Mouse (Mus musculus): ENCODE measurements at regions not wholly inside any gene's neighbourhood (a gene's known extent, or its start where the extent isn't known, plus 50 kb on each side); places are given as distances from the start of the nearest gene placed in this dataset.

DNA sequence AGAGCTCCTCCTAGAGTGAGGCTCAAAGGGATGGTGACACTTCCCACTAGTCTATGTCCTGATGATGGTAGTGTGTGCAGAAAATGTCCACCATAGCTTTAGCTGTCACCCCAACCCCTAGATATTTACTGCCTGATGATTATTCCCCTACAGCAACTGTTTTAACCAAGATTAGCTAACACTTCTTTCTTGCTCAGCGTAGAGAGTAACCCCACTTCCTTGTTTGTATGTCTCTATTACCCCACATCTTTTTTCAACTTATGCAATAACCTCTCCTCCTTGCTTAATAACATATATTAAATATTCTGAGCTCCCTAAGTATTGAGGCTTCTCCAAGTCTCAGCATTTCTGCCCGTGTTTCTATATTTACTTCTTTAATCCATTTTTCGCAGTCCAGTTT is 404.2 kb upstream of the Cntn3 start:
- no peak for DNase-seq

DNA sequence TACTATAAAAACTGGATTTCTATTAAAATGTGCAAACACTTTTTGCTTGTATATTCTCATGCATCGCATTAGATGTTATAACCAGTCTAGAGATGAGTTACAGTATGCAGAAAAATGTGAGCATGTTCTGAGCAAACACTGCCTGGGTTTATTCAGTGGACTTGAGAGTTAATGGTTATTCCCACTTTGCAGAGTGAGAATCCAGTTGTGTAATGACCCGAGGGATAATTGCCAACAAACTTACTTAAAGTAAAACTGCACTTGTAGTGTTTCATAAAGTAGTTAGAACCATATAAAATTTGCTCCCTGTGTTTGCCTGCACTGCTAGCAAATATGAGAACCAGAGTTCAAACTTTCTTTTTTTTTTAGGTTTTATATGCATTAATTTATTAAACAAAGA is 450.4 kb upstream of the Cntn3 start:
- DNase-seq, result no peak

DNA sequence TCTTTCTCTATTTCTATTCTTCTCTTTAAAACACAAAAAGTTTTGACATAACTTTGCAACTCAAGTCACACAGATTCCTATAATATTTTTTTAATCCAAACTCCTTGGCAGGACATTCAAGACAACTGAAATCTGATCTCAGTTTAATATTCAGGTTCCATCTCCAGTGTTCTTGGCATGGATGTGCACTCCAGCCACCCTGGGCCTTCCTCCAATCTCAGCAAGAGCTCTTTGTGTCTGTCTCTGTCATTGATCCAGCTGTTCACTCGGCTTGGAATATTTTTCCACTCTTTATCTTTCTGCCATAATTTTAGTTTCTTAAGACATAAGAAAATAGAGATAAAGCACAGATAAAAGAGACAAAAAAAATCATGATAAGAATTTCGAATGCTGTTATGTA is 451.1 kb upstream of the Cntn3 start:
- DNase-seq, result no peak

DNA sequence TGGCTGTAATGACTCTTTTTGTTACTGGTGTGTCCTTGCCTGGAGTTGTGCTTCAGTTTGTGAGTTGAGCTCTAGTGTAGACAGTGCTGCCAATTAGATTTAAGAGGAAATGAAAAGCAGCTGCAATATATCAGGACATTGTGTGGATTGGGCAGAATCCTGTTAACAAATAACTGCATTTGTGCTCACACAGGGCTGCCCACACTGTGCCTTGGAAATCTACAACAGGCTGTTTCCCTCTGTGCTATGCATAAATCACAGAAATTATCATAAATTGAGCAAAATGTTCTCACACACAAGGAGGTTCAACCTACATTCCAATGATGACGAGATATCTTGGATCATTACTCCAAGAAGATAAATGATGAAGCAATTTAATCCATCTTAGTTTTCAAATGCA is 455.2 kb upstream of the Cntn3 start:
- DNase-seq, result no peak

- no peak for DNase-seq
Observed at GRCm38 (mm10) chr6:103033418-103033817, 460.5 kb upstream of the Cntn3 start.

DNA sequence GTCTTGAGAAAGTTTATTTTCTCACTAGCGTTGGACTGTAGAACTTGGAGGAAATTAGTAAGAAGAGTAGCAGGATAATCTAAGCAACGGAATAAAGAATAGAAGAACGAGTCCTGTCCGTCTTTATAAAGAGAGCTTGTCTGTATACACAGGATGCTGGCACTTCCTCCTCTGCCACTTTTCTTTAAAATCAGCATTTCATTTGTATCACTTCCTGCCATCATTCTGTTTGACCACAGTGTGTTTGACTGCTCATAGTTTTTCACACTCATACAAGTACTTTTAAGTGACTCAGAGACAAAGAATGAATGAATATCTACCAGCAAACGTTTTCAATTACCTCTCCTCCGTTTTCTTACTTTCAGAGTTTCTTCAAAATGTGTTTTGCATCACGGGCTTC is 461.0 kb upstream of the Cntn3 start:
- no peak for DNase-seq

DNA sequence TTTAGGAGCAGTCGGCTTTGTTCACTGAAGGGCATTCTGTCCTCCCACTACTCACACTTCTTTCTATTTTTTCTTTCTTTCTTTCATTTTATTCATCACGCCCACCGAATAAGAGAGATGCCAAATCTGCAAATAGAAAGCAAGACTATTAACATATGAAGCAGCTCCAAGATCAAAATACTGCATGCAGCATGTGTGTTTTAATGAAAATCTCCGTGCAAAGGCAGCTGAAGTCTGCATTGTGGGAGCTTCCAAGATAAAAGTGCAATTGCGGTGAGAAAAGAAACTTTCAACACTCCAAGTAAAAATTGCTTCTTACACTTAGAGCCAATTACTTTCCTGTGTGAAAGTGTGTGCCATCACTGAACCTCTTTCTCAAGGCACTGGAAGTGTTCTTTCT is 449.8 kb upstream of the Chl1 start:
- DNase-seq, result no peak

DNA sequence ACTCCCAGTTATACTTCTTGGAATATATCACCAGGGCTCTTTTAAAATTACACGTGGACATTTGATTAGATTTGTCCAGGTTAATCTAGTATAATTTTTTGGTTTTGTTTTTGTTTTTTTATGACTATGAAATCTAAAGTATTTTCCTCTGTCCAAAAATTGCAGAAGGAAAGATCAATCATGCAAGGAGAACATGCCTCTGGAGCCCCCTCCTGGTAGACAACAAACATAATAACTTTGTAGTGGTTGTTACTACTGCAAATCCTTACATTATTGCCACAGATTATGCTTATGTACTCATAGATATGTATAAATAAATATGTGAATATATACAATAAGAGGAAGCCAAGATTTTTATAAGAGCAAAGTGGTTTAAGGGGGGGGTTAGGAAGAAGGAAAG is 404.2 kb upstream of the Chl1 start:
- no peak for DNase-seq

DNA sequence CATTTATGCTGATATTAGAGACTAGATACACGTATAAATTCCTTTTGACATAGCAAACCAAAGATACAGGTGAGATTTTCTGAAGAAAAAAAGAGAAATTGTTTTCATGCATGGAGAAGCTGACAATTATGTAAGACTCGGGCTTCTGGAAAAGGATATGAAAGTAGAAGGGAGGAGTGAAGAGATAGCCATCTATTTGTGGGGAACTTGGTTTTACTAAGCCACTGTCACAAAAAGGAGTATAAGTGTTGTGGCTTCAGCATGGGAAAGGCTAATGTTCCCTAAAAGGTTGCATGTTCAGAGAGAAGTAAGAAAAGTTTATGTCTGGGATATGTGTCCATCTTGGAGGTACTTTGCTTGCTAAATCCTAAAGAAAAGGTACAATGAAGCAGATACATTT is 390.8 kb upstream of the Chl1 start:
- no peak for DNase-seq

DNA sequence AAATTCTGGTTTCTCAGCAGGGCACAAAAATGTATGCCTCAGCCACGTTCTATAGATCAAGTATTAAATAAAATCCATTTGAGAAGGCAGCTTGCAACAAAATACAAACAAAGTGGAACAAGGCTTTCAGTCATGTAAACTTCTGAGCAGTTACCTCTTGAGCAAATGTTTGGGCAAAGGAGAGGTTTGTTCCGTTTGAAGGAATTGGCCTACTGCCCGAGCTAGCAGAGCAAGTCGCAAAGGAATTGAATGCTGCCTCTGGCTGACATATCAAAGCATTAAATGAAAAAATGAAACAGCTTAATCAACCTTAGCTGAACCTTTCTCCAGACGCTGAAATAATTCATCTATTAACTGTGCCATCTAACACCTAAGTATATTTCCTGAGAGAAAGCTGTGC is 369.5 kb upstream of the Chl1 start:
- DNase-seq, result no peak

GRCm38 (mm10) chr6:103177851-103178250 is 332.5 kb upstream of the Chl1 start:
- DNase-seq, result no peak

- DNase-seq, result no peak
Observed at GRCm38 (mm10) chr6:103183355-103183754, 327.0 kb upstream of the Chl1 start.

- no peak for DNase-seq
Observed at GRCm38 (mm10) chr6:103196838-103197237, 313.5 kb upstream of the Chl1 start.

DNA sequence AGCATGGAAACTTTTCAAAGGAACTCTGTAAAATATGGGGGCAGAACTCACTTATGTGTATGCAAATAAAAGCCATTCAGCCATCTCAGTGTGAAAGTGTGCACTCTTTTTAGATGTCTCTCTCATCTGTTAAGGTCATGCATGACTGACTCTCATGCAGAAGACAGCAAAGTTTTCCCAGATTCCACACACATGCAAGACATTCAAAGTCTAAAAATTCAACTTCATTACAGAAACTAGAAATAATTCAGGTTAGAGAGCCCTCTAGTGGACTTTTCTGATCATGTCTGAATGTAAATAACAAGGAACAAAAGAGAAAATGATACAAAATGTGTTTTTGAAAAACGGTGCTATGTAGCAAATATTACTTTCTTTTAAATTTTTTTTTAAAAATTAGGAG is 308.8 kb upstream of the Chl1 start:
- DNase-seq, result no peak

DNA sequence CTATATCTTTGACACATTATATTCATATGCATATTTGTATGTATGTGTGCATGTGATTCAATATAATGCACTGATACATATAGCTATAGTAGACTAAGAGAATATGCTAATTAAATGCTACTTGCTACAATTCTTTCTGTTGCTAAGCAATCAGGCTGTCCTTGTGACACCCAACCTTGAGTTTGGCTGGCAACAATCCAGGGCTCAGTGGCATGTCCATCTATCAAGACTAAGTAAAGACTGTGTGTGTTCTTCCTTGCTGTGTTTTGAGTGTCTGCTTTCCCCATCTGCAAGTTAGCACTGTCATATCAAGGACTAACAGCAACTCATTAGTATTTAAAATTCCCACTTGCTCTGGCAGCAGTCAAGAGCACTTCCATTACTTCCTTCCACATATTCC is 301.2 kb upstream of the Chl1 start:
- no peak for DNase-seq

DNA sequence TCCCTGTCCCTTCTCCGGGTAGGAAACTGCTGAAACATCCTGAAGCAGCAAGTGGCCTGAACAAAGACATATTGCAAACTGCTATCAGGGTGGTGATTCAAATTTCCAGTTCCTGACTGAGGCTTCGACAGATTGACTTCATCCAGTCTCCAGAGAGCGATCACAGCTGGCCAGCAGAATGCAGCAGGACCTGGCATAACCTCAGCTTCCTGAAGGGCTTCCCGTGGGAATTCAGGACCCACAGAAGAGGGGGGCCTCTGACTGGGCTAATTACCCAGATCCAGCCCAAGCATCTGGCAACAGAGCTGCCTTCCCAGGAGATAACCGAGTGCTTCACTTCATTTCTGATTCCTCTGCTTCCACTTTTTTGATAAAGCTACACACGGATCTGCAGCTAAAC is 297.2 kb upstream of the Chl1 start:
- no peak for DNase-seq

- DNase-seq, result no peak
Observed at GRCm38 (mm10) chr6:103236896-103237295, 273.5 kb upstream of the Chl1 start.

DNA sequence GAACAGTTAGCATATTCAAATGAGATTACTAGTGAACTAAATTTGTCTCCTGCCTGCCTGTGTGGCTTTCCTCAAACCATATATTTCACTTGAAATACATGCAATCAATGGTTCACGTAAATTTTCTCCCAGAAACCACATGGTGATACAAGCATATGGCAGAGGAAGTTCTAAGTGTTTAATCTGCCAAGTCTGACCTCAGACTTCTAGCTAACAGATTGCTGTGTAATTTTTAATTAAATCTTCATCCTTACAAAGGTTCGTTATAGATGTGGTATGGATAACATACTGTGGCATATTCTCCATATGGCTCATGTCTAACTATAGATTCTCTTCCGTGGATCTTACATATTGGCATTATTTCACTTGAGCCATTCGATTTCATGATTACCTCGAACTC is 241.4 kb upstream of the Chl1 start:
- DNase-seq, result no peak

GRCm38 (mm10) chr6:103272216-103272615 is 238.2 kb upstream of the Chl1 start:
- DNase-seq, result no peak

DNA sequence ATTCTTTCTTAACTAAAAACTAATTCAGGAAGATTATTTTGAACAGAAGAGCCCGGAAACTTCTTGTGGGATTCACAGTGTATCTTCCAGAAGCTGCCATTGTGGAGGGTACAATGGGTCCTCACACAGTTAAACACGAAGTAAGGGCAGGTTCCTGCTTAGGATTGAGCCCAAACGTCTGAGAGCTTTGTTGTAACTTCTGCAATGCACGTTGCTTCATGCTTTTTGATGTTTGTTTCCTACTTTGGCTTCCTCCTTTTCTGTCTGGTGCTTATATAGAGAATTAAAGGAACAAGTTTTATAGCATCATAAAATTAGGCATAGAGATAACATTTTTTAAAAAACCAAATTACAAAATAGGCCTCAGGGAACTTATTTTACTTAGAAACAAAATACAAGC is 235.3 kb upstream of the Chl1 start:
- DNase-seq, result no peak

DNA sequence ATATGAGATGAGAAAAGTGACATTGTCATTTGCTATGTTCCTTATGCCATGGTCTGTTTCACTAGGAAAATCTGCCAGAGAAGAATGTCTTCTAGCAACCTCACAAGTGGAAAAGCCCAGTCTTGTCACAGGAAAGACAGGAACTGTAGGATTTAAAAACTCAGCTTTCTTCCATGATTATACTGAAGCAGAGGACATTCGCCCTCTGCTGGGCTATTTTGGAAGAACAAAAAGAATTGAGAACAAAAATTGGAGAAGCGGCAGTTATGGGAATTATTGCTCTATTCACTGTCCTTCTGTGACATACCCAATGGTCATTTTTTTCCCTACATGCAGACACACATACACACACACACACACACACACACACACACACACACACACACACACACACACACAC is 234.9 kb upstream of the Chl1 start:
- no peak for DNase-seq

GRCm38 (mm10) chr6:103296015-103296414 is 214.4 kb upstream of the Chl1 start:
- DNase-seq, result peak; percentile 4

DNA sequence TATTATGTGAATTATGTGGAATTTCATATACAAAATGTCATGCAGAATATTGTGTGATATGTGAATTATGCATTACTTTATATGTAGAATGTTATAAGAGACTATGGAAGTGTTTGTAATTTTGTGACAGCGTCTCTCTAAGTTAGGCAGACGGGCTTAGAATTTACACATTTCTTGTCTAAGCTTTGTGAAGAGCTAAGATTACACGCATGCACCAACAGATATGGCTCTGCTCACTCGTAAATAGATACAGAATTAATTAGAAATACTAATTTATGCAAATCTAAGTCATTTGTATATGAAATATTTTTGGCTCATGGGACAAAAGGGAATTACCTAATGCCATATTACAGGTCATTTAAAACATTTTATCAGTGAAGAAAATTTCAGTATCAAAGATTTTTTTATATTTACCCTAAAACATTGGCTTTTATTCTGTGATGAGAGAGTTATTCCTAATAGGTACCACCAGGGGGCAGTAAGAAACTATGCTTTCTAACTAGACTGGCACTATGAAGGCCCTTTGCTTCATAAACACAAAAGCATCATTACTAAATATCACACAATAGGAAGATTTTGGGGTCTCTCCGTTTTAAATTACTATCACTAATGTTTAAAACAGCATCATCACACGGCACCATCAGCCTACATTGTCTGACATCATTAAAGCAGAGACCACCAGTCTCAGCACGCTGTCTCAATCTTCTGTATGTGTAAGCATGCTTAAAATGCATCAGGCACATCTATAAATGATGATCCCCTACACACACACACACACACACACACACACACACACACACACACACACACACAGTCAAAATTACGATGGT is 203.8 kb upstream of the Chl1 start:
- no peak for DNase-seq

- DNase-seq, result no peak
Observed at GRCm38 (mm10) chr6:103307250-103307580, 203.2 kb upstream of the Chl1 start.

DNA sequence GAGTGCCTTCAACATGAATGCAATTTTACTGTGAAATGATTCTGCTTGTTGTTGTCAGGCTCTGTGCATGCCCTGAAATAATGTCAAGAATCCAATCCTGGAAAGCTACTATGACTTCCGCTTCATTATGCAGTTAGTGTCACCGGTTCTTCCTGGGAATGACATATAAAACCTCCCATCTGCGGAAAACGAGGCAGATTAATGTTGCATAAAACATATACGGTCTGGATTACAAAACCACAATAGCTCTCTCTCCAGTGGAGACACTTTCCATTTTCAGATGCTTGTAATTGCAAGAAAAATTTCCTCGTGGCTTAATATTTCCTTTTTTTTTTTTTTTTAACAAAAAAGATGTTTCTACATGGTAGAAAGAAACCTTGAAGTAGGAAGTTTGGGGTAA is 198.2 kb upstream of the Chl1 start:
- DNase-seq, result no peak

- no peak for DNase-seq
Observed at GRCm38 (mm10) chr6:103312935-103313334, 197.5 kb upstream of the Chl1 start.
